Mouse (Mus musculus) yolk sac, embryonic 10.5 days (tissue): ENCODE measurements around the gene Eya2.
A peak's percentile ranks its signal among the peaks of the same experiment; 100 is the strongest.

ENCODE experiments used
- DNase-seq: peaks from one replicate; pipeline ENCODE4 v3.0.0-alpha.2; 2017; ENCODE audit warnings: low spot score

The Eya2 gene

GRCm38 (mm10) chr2:165593763-165594162 is 1.1 kb upstream of the Eya2 start:
- no peak for DNase-seq

- no peak for DNase-seq
Observed at GRCm38 (mm10) chr2:165595676-165596070, 841 bp downstream of the Eya2 start.

- DNase-seq, result no peak
Observed at GRCm38 (mm10) chr2:165596141-165596540, 1.3 kb downstream of the Eya2 start.

- DNase-seq, result no peak
Observed at GRCm38 (mm10) chr2:165597536-165597935, 2.7 kb downstream of the Eya2 start.

GRCm38 (mm10) chr2:165598139-165598538 is 3.3 kb downstream of the Eya2 start:
- no peak for DNase-seq

GRCm38 (mm10) chr2:165599566-165599965 is 4.7 kb downstream of the Eya2 start:
- no peak for DNase-seq

GRCm38 (mm10) chr2:165600926-165601325 is 6.1 kb downstream of the Eya2 start:
- DNase-seq, result no peak

GRCm38 (mm10) chr2:165601605-165602004 is 6.8 kb downstream of the Eya2 start:
- DNase-seq, result no peak

GRCm38 (mm10) chr2:165603775-165604174 is 8.9 kb downstream of the Eya2 start:
- no peak for DNase-seq

GRCm38 (mm10) chr2:165611551-165612253 is 16.9 kb downstream of the Eya2 start:
- no peak for DNase-seq

GRCm38 (mm10) chr2:165613741-165614339 is 19.0 kb downstream of the Eya2 start:
- no peak for DNase-seq

- DNase-seq, result no peak
Observed at GRCm38 (mm10) chr2:165621488-165621887, 26.7 kb downstream of the Eya2 start.

- no peak for DNase-seq
Observed at GRCm38 (mm10) chr2:165622596-165622995, 27.8 kb downstream of the Eya2 start.

- no peak for DNase-seq
Observed at GRCm38 (mm10) chr2:165626826-165627225, 32.0 kb downstream of the Eya2 start.

GRCm38 (mm10) chr2:165627974-165628373 is 33.1 kb downstream of the Eya2 start:
- no peak for DNase-seq

GRCm38 (mm10) chr2:165629900-165630299 is 35.1 kb downstream of the Eya2 start:
- DNase-seq, result no peak

- DNase-seq, result no peak
Observed at GRCm38 (mm10) chr2:165633011-165633785, 38.4 kb downstream of the Eya2 start.

GRCm38 (mm10) chr2:165634481-165634880 is 39.6 kb downstream of the Eya2 start:
- no peak for DNase-seq

- no peak for DNase-seq
Observed at GRCm38 (mm10) chr2:165639075-165639755, 44.4 kb downstream of the Eya2 start.

- peak; percentile 12 for DNase-seq
Observed at GRCm38 (mm10) chr2:165641909-165642505, 47.2 kb downstream of the Eya2 start.

- DNase-seq, result no peak
Observed at GRCm38 (mm10) chr2:165643596-165643995, 48.8 kb downstream of the Eya2 start.

GRCm38 (mm10) chr2:165644057-165644456 is 49.2 kb downstream of the Eya2 start:
- no peak for DNase-seq
